Mouse (Mus musculus): ENCODE results near the gene Fsip1. TPM values are rescaled to one million over a fixed set of nuclear protein-coding genes. Genes with fewer than 3 reads are reported as not detected.

The Fsip1 gene
- total and polyA plus RNA-seq, 2 experiments from 2014 or later, result 0.05 TPM; not detected in 1

DNA sequence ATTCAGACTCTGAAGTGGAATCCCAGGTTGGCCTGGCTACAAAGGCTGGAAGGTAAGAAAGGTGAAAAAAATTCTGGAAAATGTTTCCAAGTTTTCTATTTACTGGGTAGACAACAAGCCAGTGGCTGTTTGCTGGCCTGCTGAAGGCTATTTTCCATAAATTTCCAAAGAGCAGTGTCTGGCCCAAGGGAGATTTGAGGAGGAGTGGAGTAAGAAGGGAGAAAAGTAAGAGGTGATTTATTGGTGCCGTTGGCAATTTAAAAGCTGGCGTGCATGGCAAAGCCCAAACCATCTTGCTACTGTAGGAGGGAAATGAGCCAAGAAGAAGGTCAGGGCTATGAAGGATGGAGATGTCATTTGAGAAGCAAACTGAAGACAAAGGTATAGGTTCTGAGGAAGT is 171.1 kb downstream of the Fsip1 start:
- Histone ChIP-seq H3K36me3 (replicated peaks; ENCODE audit: control insufficient read depth, insufficient read depth, low read length) (no peaks in the 10 kb centered on the region), H3K4me1 (ENCODE audit: control insufficient read depth, insufficient read depth) (peaks cover 8% of the 10 kb centered on the region; the same call in 1 of the 2 replicates), H3K27ac (ENCODE audit: low read depth) (no peak overlapping the region), H3K27me3 (ENCODE audit: control insufficient read depth, insufficient read depth, low read length) (no peaks in the 10 kb centered on the region), H3K4me2 (ENCODE audit: low read depth, low read length) (no peak overlapping the region), H3K9me3 (replicated peaks; ENCODE audit: control insufficient read depth, low read length) (no peaks in the 10 kb centered on the region), H3K4me3 (ENCODE audit: low read depth, low read length) (no peak overlapping the region), H3K9ac (replicated peaks; ENCODE audit: low read depth, low read length) (no peak overlapping the region)
- ATAC-seq (ENCODE audit: insufficient read depth, low read depth) (no peak), DNase-seq (ENCODE audit: low spot score) (no peak)
- TF ChIP-seq CTCF (IDR thresholded peaks at IDR 0.05; ENCODE audit: low read depth), result no peak
- no peak for TF ChIP-seq EP300 (IDR thresholded peaks at IDR 0.05; ENCODE audit: low read depth)
- 91% methylated on average over 2 of the region's 2 CpGs for WGBS

DNA sequence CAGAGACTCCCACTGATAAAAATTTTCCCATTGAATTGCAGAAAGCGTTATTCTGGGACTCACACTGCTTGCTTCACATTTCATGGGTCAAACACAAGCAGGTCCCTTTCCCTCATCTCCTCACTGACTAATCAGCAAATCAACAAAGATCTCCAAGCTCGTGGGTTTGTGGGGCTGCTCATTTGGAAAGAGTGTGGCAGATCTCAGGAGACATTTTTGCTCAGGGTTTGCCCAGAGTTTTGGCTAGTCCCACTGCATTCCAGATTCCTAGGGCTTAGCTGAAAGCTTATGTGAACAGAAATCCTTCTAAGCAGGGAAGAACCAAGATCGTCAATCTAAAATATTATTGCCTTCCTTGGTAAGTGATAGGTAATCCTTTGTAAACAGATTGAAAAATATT is 172.1 kb downstream of the Fsip1 start:
- Histone ChIP-seq H3K9me3 (replicated peaks; ENCODE audit: control insufficient read depth, low read length) (no peaks in the 10 kb centered on the region), H3K9ac (replicated peaks; ENCODE audit: low read depth, low read length) (no peak overlapping the region), H3K4me1 (ENCODE audit: control insufficient read depth, insufficient read depth) (peaks cover 8% of the 10 kb centered on the region; the same call in 1 of the 2 replicates), H3K4me2 (ENCODE audit: low read depth, low read length) (no peak overlapping the region), H3K27me3 (ENCODE audit: control insufficient read depth, insufficient read depth, low read length) (no peaks in the 10 kb centered on the region), H3K27ac (ENCODE audit: low read depth) (no peak overlapping the region), H3K4me3 (ENCODE audit: low read depth, low read length) (no peak overlapping the region), H3K36me3 (replicated peaks; ENCODE audit: control insufficient read depth, insufficient read depth, low read length) (no peaks in the 10 kb centered on the region)
- DNase-seq (ENCODE audit: low spot score) (no peak), ATAC-seq (ENCODE audit: insufficient read depth, low read depth) (no peak)
- 66% methylated on average over 3 of the region's 3 CpGs for WGBS
- TF ChIP-seq EP300 (IDR thresholded peaks at IDR 0.05; ENCODE audit: low read depth) (no peak), CTCF (IDR thresholded peaks at IDR 0.05; ENCODE audit: low read depth) (no peak)

DNA sequence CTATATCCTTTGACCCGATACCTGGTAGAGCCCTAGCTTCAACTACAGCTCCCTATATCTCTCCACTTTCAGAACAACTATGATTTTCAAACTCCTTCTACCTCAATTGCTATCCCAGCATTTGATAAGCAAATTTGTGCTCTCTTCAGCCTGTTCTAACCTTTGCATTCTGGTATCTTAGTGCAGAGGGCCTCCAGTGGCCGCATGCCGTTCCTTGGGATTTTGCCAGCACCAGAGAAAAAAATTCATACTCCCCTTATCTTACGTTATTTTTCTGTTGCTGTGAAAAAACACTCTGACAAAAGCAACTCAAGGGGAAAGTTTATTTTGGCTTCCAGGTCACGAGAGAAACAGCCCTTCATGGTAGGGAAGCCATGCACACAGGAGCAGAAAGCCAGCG is 173.1 kb downstream of the Fsip1 start:
- H3K27me3 ChIP-seq (ENCODE audit: control insufficient read depth, insufficient read depth, low read length), result no peaks in the 10 kb centered on the region
- no peaks in the 10 kb centered on the region for H3K36me3 ChIP-seq (replicated peaks; ENCODE audit: control insufficient read depth, insufficient read depth, low read length)
- DNase-seq (ENCODE audit: low spot score) (no peak), ATAC-seq (ENCODE audit: insufficient read depth, low read depth) (no peak)
- peaks cover 8% of the 10 kb centered on the region; the same call in 1 of the 2 replicates for H3K4me1 ChIP-seq (ENCODE audit: control insufficient read depth, insufficient read depth)
- H3K9ac ChIP-seq (replicated peaks; ENCODE audit: low read depth, low read length), result no peak overlapping the region
- H3K4me3 ChIP-seq (ENCODE audit: low read depth, low read length), result no peak overlapping the region
- TF ChIP-seq EP300 (IDR thresholded peaks at IDR 0.05; ENCODE audit: low read depth) (no peak), CTCF (IDR thresholded peaks at IDR 0.05; ENCODE audit: low read depth) (no peak)
- WGBS, result 39% methylated on average over 6 of the region's 6 CpGs
- no peaks in the 10 kb centered on the region for H3K9me3 ChIP-seq (replicated peaks; ENCODE audit: control insufficient read depth, low read length)
- H3K4me2 ChIP-seq (ENCODE audit: low read depth, low read length), result no peak overlapping the region
- H3K27ac ChIP-seq (ENCODE audit: low read depth), result no peak overlapping the region

DNA sequence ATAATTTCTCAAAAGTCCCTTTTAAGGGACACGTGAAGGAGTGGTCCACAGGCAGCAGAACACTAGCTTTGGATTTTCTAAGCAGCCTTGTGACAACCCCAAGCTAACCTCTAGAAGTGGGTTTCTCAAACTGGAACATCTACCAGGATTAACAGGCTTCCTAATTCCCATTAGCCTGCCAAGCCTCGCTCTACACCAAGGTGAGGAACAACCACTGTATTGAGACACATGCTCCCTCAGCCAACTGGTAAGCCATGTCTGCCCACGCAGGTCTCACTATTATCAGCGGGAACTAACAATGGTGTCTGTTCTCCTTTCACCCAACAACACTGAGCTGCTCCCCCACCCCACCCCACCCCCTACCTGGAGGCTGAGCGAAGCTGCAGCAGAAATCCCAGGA is 175.2 kb downstream of the Fsip1 start:
- 74% methylated on average over 5 of the region's 5 CpGs for WGBS
- DNase-seq (ENCODE audit: low spot score) (no peak), ATAC-seq (ENCODE audit: insufficient read depth, low read depth) (no peak)

More for the DNA sequence above, 175.2 kb downstream of the Fsip1 start:
- Histone ChIP-seq H3K27ac (ENCODE audit: low read depth) (no peak overlapping the region), H3K36me3 (replicated peaks; ENCODE audit: control insufficient read depth, insufficient read depth, low read length) (no peaks in the 10 kb centered on the region), H3K4me3 (ENCODE audit: low read depth, low read length) (no peak overlapping the region), H3K9me3 (replicated peaks; ENCODE audit: control insufficient read depth, low read length) (no peaks in the 10 kb centered on the region), H3K4me1 (ENCODE audit: control insufficient read depth, insufficient read depth) (peaks cover 8% of the 10 kb centered on the region; the same call in 1 of the 2 replicates), H3K27me3 (ENCODE audit: control insufficient read depth, insufficient read depth, low read length) (no peaks in the 10 kb centered on the region), H3K9ac (replicated peaks; ENCODE audit: low read depth, low read length) (no peak overlapping the region), H3K4me2 (ENCODE audit: low read depth, low read length) (no peak overlapping the region)
- TF ChIP-seq CTCF (IDR thresholded peaks at IDR 0.05; ENCODE audit: low read depth), result no peak
- no peak for TF ChIP-seq EP300 (IDR thresholded peaks at IDR 0.05; ENCODE audit: low read depth)

Small RNA genes within 50 kb of the gene (microRNA-seq; reads per million reads assigned to microRNA genes)
- gene Gm22800, result not detected

Other genes with a start within 250 kb of the Fsip1 start
- gene Thbs1, start 145.1 kb downstream of the Fsip1 start, total RNA-seq (2014; rRNA removed; ENCODE audit: low replicate concordance), result 62.6 and 68.1 TPM in 2 replicates
- 8.0 and 9.5 TPM in 2 replicates for gene Thbs1, start 145.1 kb downstream of the Fsip1 start, polyA plus RNA-seq (2015; fragmentation: Nextera tagmentation; extraction: Ambion mirVana)
- 0.27 and 1.2 TPM in 2 replicates for gene Gpr176, start 116.5 kb upstream of the Fsip1 start, total RNA-seq (2014; rRNA removed; ENCODE audit: low replicate concordance)
- 0.31 and 0.40 TPM in 2 replicates for gene Gpr176, start 116.5 kb upstream of the Fsip1 start, polyA plus RNA-seq (2015; fragmentation: Nextera tagmentation; extraction: Ambion mirVana)
- 12.1 and 12.3 TPM in 2 replicates for gene Eif2ak4, start 131.7 kb upstream of the Fsip1 start, total RNA-seq (2014; rRNA removed; ENCODE audit: low replicate concordance)
- gene Eif2ak4, start 131.7 kb upstream of the Fsip1 start, polyA plus RNA-seq (2015; fragmentation: Nextera tagmentation; extraction: Ambion mirVana), result 3.0 TPM in 2 replicates
- 123 and 141 TPM in 2 replicates for gene Srp14, start 222.7 kb upstream of the Fsip1 start, total RNA-seq (2014; rRNA removed; ENCODE audit: low replicate concordance)
- 210 and 219 TPM in 2 replicates for gene Srp14, start 222.7 kb upstream of the Fsip1 start, polyA plus RNA-seq (2015; fragmentation: Nextera tagmentation; extraction: Ambion mirVana)

Measured in heart, postnatal 0 days (tissue).